In the genomic region with DNA sequence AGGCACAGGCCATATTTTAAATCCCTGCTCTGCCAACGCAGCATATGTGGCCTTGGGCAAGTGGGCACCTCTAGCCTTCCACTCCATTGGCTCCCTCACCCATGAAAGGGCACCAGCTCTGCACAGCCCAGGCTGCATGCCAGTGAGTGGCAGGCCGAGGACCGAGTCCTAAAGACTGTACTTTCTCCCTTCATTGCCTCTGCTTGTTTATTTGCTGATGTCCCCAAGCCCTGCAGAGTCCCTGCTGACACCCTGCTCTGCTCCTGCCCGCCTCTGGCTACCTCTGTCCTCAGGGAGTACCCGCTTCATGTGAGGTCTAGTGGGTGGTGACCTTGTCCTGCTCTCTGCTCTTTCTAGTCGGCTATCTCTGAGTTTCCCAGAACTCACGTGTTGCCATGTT, we compare ENCODE assay signal across 30 mouse cellular contexts. TPM values are rescaled to one million over a fixed set of nuclear protein-coding genes. Genes with fewer than 3 reads are reported as not detected.
A peak's percentile ranks its signal among the peaks of the same experiment; 100 is the strongest.
DNase-seq lines count a peak whose midpoint lies in the region; ATAC-seq and TF ChIP-seq lines count a peak whose summit lies in the region.
"Had no signal": no experiment of that assay in that cellular context is flagged by ENCODE, and none has a peak within 500 bp of the region (broad histone marks: within the 10 kb centered on the region; RNA-seq: fewer than 3 reads in every experiment).

No protein-coding gene starts in this region.

- WGBS in hindbrain, postnatal 0 days = 58% methylated on average over 7 of the region's 7 CpGs
- 68% methylated on average over 7 of the region's 7 CpGs for WGBS in hindbrain, embryonic 12.5 days
- 78% methylated on average over 7 of the region's 7 CpGs for WGBS in midbrain, postnatal 0 days
- WGBS in midbrain, embryonic 15.5 days = 63% methylated on average over 7 of the region's 7 CpGs

- H3K36me3 ChIP-seq in hindbrain, postnatal 0 days (ENCODE audit: insufficient read depth, low read length) = no peaks in the 10 kb centered on the region
- no peaks in the 10 kb centered on the region for H3K36me3 ChIP-seq in hindbrain, embryonic 12.5 days
- no peaks in the 10 kb centered on the region for H3K36me3 ChIP-seq in midbrain, postnatal 0 days (ENCODE audit: insufficient read depth, low read length)
- H3K36me3 ChIP-seq in midbrain, embryonic 15.5 days (replicated peaks) = no peaks in the 10 kb centered on the region
- H3K36me3 ChIP-seq: embryonic facial prominence, embryonic 10.5 days; embryonic facial prominence, embryonic 15.5 days; forebrain, embryonic 12.5 days; heart, embryonic 12.5 days; limb, embryonic 12.5 days; liver, embryonic 13.5 days; neural tube, embryonic 12.5 days had no signal

- no peak for ATAC-seq in hindbrain, postnatal 0 days
- no peak for ATAC-seq in hindbrain, embryonic 12.5 days (ENCODE audit: low FRiP score)
- no peak for ATAC-seq in midbrain, postnatal 0 days (ENCODE audit: low FRiP score)
- no peak for ATAC-seq in midbrain, embryonic 15.5 days (replicated peaks)
- ATAC-seq: forebrain, postnatal 0 days; inflammation-experienced regulatory T-cells, adult 6 months; midbrain, embryonic 16.5 days had no signal

- H3K27me3 ChIP-seq in hindbrain, postnatal 0 days (ENCODE audit: insufficient read depth, low read length) = no peaks in the 10 kb centered on the region
- H3K27me3 ChIP-seq in hindbrain, embryonic 12.5 days = peaks cover 5% of the 10 kb centered on the region; the same call in 1 of the 2 replicates
- no peaks in the 10 kb centered on the region for H3K27me3 ChIP-seq in midbrain, postnatal 0 days (ENCODE audit: insufficient read depth, low read length)
- no peaks in the 10 kb centered on the region for H3K27me3 ChIP-seq in midbrain, embryonic 15.5 days (replicated peaks)
- H3K27me3 ChIP-seq: heart, embryonic 12.5 days; liver, embryonic 13.5 days; neural tube, embryonic 12.5 days had no signal

- DNase-seq in gastrocnemius, adult 18-20 months (ENCODE audit: low spot score) = peak; percentile 37
- no peak for DNase-seq in gastrocnemius, postnatal 4 days (ENCODE audit: low spot score in 2 of 2)
- DNase-seq in hindbrain, postnatal 0 days (ENCODE audit: low spot score) = peak; percentile 15
- peak; percentile 20 for DNase-seq in midbrain, postnatal 0 days (ENCODE audit: low spot score)
- DNase-seq: adrenal gland, postnatal 10 days; B cell, adult 2 months; cerebellum, adult 11-12 months; cerebellum, postnatal 25 days; forebrain, postnatal 0 days; heart, adult 18-20 months; heart, postnatal 4 days; kidney, adult 11 months; kidney, postnatal 14 days; layer of hippocampus, adult 9-11 months; liver, embryonic 13.5 days; lung, adult 2 months; lung, postnatal 10 days had no signal

- H3K9ac ChIP-seq in hindbrain, postnatal 0 days (replicated peaks; ENCODE audit: low read length) = no peak overlapping the region
- H3K9ac ChIP-seq in hindbrain, embryonic 12.5 days = no peak overlapping the region
- H3K9ac ChIP-seq in midbrain, postnatal 0 days (replicated peaks; ENCODE audit: low read length, poor library complexity, severe bottlenecking) = no peak overlapping the region
- no peak overlapping the region for H3K9ac ChIP-seq in midbrain, embryonic 15.5 days
- H3K9ac ChIP-seq: embryonic facial prominence, embryonic 15.5 days; forebrain, embryonic 12.5 days; forebrain, postnatal 0 days; heart, embryonic 12.5 days; hindbrain, embryonic 14.5 days; limb, embryonic 12.5 days; liver, embryonic 13.5 days; neural tube, embryonic 12.5 days had no signal

- TF ChIP-seq CTCF in hindbrain, postnatal 0 days (IDR thresholded peaks at IDR 0.05; ENCODE audit: low read depth) = no peak
- no peak for TF ChIP-seq CTCF in midbrain, postnatal 0 days (IDR thresholded peaks at IDR 0.05)

- no peaks in the 10 kb centered on the region for H3K9me3 ChIP-seq in hindbrain, postnatal 0 days (ENCODE audit: low read length)
- no peaks in the 10 kb centered on the region for H3K9me3 ChIP-seq in hindbrain, embryonic 12.5 days (replicated peaks)
- no peaks in the 10 kb centered on the region for H3K9me3 ChIP-seq in midbrain, postnatal 0 days (ENCODE audit: low read length)
- H3K9me3 ChIP-seq in midbrain, embryonic 15.5 days = no peaks in the 10 kb centered on the region
- H3K9me3 ChIP-seq: embryonic facial prominence, embryonic 10.5 days; embryonic facial prominence, embryonic 15.5 days; forebrain, embryonic 12.5 days; heart, embryonic 12.5 days; limb, embryonic 12.5 days; liver, embryonic 13.5 days; neural tube, embryonic 12.5 days had no signal

- H3K4me3 ChIP-seq in hindbrain, postnatal 0 days (ENCODE audit: low read length) = no peak overlapping the region
- H3K4me3 ChIP-seq in hindbrain, embryonic 12.5 days = no peak overlapping the region
- H3K4me3 ChIP-seq in midbrain, postnatal 0 days (ENCODE audit: low read depth, low read length) = no peak overlapping the region
- no peak overlapping the region for H3K4me3 ChIP-seq in midbrain, embryonic 15.5 days
- H3K4me3 ChIP-seq: embryonic facial prominence, embryonic 10.5 days; embryonic facial prominence, embryonic 15.5 days; forebrain, embryonic 12.5 days; heart, embryonic 12.5 days; limb, embryonic 12.5 days; liver, embryonic 13.5 days; myocyte; neural tube, embryonic 12.5 days had no signal

- no peak overlapping the region for H3K4me2 ChIP-seq in hindbrain, postnatal 0 days (ENCODE audit: low read depth, low read length)
- H3K4me2 ChIP-seq in hindbrain, embryonic 12.5 days (replicated peaks) = no peak overlapping the region
- no peak overlapping the region for H3K4me2 ChIP-seq in midbrain, postnatal 0 days (ENCODE audit: low read depth, low read length, poor library complexity, severe bottlenecking)
- no peak overlapping the region for H3K4me2 ChIP-seq in midbrain, embryonic 15.5 days
- H3K4me2 ChIP-seq: embryonic facial prominence, embryonic 15.5 days; forebrain, embryonic 12.5 days; heart, embryonic 12.5 days; hindbrain, embryonic 14.5 days; limb, embryonic 12.5 days; liver, embryonic 13.5 days; neural tube, embryonic 12.5 days had no signal

- peaks cover 5% of the 10 kb centered on the region; the same call in 1 of the 2 replicates for H3K4me1 ChIP-seq in hindbrain, postnatal 0 days (ENCODE audit: insufficient read depth, low read length)
- H3K4me1 ChIP-seq in hindbrain, embryonic 12.5 days = peaks cover 6% of the 10 kb centered on the region
- H3K4me1 ChIP-seq in midbrain, postnatal 0 days (ENCODE audit: insufficient read depth, low read length) = peaks cover 4% of the 10 kb centered on the region; the same call in 1 of the 2 replicates
- 0 out of 2 replicates have a peak, but pooled peaks cover 12% of the 10 kb centered on the region for H3K4me1 ChIP-seq in midbrain, embryonic 15.5 days

- H3K27ac ChIP-seq in hindbrain, postnatal 0 days = no peak overlapping the region
- H3K27ac ChIP-seq in hindbrain, embryonic 12.5 days = no peak overlapping the region
- no peak overlapping the region for H3K27ac ChIP-seq in midbrain, postnatal 0 days (ENCODE audit: low read depth, low read length)
- H3K27ac ChIP-seq in midbrain, embryonic 15.5 days = no peak overlapping the region
- H3K27ac ChIP-seq: embryonic facial prominence, embryonic 10.5 days; embryonic facial prominence, embryonic 15.5 days; forebrain, embryonic 12.5 days; hindbrain, embryonic 14.5 days; limb, embryonic 12.5 days; liver, embryonic 13.5 days; macrophage; neural tube, embryonic 12.5 days had no signal

RNA-seq across cellular contexts. Expression of gene Slc41a3, which starts 1.4 kb away (rescaled TPM):
- total RNA-seq in gastrocnemius, adult 18-20 months (2021) = 10 to 100 TPM; 83.4 to 93.7 TPM
- total RNA-seq in gastrocnemius, postnatal 4 days (2021) = 10 to 100 TPM; 21.6 to 25.0 TPM
- 17.4 and 18.0 TPM in 2 replicates for total RNA-seq in hindbrain, postnatal 0 days (2014; rRNA removed)
- polyA plus RNA-seq in hindbrain, postnatal 0 days (2015; fragmentation: Nextera tagmentation; extraction: Ambion mirVana) = 17.1 and 17.6 TPM in 2 replicates
- 3.6 TPM in 2 replicates for polyA plus RNA-seq in hindbrain, embryonic 12.5 days (2016; fragmentation: Nextera tagmentation; extraction: Ambion mirVana)
- total RNA-seq in midbrain, postnatal 0 days (2014; rRNA removed) = 14.8 and 15.2 TPM in 2 replicates
- polyA plus RNA-seq in midbrain, postnatal 0 days (2015; fragmentation: Nextera tagmentation; extraction: Ambion mirVana) = 14.4 and 14.9 TPM in 2 replicates
- polyA plus RNA-seq in midbrain, embryonic 15.5 days (2015; fragmentation: Nextera tagmentation; extraction: Ambion mirVana) = 5.8 and 6.3 TPM in 2 replicates

Comparison
In these comparisons a context has a peak if more than half of its experiments do, and no peak if none do; other contexts are left out.
1. DNase-seq: peak in gastrocnemius, adult 18-20 months (single experiment), hindbrain, postnatal 0 days (single experiment) and midbrain, postnatal 0 days (single experiment); none in gastrocnemius, postnatal 4 days (0 of 2).